Comparison of ENCODE assay signal across 9 mouse cellular contexts in the genomic region with DNA sequence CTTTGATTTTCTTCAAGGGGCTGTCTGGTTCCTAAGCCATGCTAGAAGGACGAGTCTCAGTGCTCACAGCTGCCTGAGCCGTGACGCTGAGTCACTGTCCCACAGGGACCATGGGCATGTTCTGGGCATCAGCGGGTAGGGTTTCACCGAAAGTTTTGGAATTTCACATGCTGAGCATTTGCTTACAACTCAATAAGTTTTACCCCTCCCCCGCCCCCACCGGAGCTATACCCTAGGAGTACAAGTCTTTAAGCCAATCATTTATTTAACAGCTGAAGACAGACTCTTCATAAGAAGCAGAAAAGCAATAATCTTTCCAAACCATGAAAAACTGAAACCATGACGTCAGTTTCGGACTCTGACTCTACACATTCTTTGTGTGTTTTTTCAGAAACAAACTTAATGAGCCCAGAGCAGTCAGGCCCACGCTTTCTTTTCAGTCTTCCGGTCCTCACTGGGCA. TPM values are rescaled to one million over a fixed set of nuclear protein-coding genes. Genes with fewer than 3 reads are reported as not detected.
DNase-seq lines count a peak whose midpoint lies in the region; ATAC-seq and TF ChIP-seq lines count a peak whose summit lies in the region.
"Had no signal": no experiment of that assay in that cellular context is flagged by ENCODE, and none has a peak within 500 bp of the region (broad histone marks: within the 10 kb centered on the region; RNA-seq: fewer than 3 reads in every experiment).

No protein-coding gene starts in this region.

- peaks cover 5% of the 10 kb centered on the region; the same call in 1 of the 2 replicates for H3K36me3 ChIP-seq in intestine, embryonic 14.5 days (ENCODE audit: control insufficient read depth, insufficient read depth, low read length)
- H3K36me3 ChIP-seq in intestine, postnatal 0 days (ENCODE audit: control insufficient read depth, insufficient read depth), result peaks cover under 1% of the 10 kb centered on the region; the same call in 1 of the 2 replicates

- H3K9ac ChIP-seq in intestine, embryonic 14.5 days (ENCODE audit: low read length), result no peak overlapping the region
- H3K9ac ChIP-seq in intestine, postnatal 0 days (ENCODE audit: low read depth, low read length), result no peak overlapping the region

- no peak for ATAC-seq in intestine, embryonic 14.5 days (replicated peaks; ENCODE audit: low FRiP score, low TSS enrichment, low read depth)
- no peak for ATAC-seq in intestine, postnatal 0 days

- no peak overlapping the region for H3K4me3 ChIP-seq in intestine, embryonic 14.5 days (ENCODE audit: low read depth, low read length)
- no peak overlapping the region for H3K4me3 ChIP-seq in intestine, postnatal 0 days (ENCODE audit: low read depth, low read length)

- H3K4me2 ChIP-seq in intestine, embryonic 14.5 days (ENCODE audit: low read length), result 0 out of 2 replicates have a peak overlapping the region, but pooled peaks have one; percentile 65
- H3K4me2 ChIP-seq in intestine, postnatal 0 days (replicated peaks; ENCODE audit: low read depth), result no peak overlapping the region

- H3K27ac ChIP-seq in intestine, embryonic 14.5 days (ENCODE audit: low read depth), result no peak overlapping the region
- H3K27ac ChIP-seq in intestine, postnatal 0 days (ENCODE audit: low read depth, low read length), result no peak overlapping the region

- peaks cover 16% of the 10 kb centered on the region for H3K4me1 ChIP-seq in intestine, embryonic 14.5 days (replicated peaks; ENCODE audit: control insufficient read depth, insufficient read depth, low read length)
- H3K4me1 ChIP-seq in intestine, postnatal 0 days (replicated peaks; ENCODE audit: control insufficient read depth, insufficient read depth, low read length), result no peaks in the 10 kb centered on the region

- no peak for DNase-seq in intestine, embryonic 14.5 days (ENCODE audit: low spot score)
- peak; percentile 26 for DNase-seq in 416B (ENCODE audit: low read depth)
- DNase-seq in CD4-positive, CD25-positive, alpha-beta regulatory T cell, adult 2 months (ENCODE audit: low read depth, low spot score), result peak; percentile 31
- peak; percentile 71 for DNase-seq in induced T-regulatory cell, adult 2 months (ENCODE audit: low read depth)
- DNase-seq in T-cell, adult 2 months (ENCODE audit: low spot score), result no peak
- DNase-seq in cerebellum, adult 8-10 months, result no peak
- DNase-seq: cerebellum, adult 18-20 months; kidney, postnatal 14 days had no signal

- 87% methylated on average over 11 of the region's 11 CpGs for WGBS in intestine, embryonic 14.5 days
- 79% methylated on average over 11 of the region's 11 CpGs for WGBS in intestine, postnatal 0 days

- no peaks in the 10 kb centered on the region for H3K27me3 ChIP-seq in intestine, embryonic 14.5 days (replicated peaks; ENCODE audit: control insufficient read depth, insufficient read depth, low read length)
- no peaks in the 10 kb centered on the region for H3K27me3 ChIP-seq in intestine, postnatal 0 days (replicated peaks; ENCODE audit: control insufficient read depth, insufficient read depth, low read length)

- no peak for TF ChIP-seq CTCF in intestine, postnatal 0 days (IDR thresholded peaks at IDR 0.05; ENCODE audit: low read depth)

- H3K9me3 ChIP-seq in intestine, embryonic 14.5 days (ENCODE audit: control insufficient read depth, low read length), result no peaks in the 10 kb centered on the region
- H3K9me3 ChIP-seq in intestine, postnatal 0 days (ENCODE audit: control insufficient read depth), result no peaks in the 10 kb centered on the region

RNA-seq across cellular contexts. Expression of a gene that starts 1.5 kb away (rescaled TPM):
- polyA plus RNA-seq in intestine, embryonic 14.5 days (2014; fragmentation: Nextera tagmentation; extraction: Ambion mirVana), result 17.7 and 21.2 TPM in 2 replicates
- polyA plus RNA-seq in intestine, postnatal 0 days (2015; fragmentation: Nextera tagmentation; extraction: Ambion mirVana), result 9.5 and 10.2 TPM in 2 replicates

Comparison
In these comparisons a context has a peak if more than half of its experiments do, and no peak if none do; other contexts are left out.
1. DNase-seq: peak in 416B (single experiment), CD4-positive, CD25-positive, alpha-beta regulatory T cell, adult 2 months (single experiment) and induced T-regulatory cell, adult 2 months (single experiment); none in intestine, embryonic 14.5 days (single experiment), T-cell, adult 2 months (single experiment) and cerebellum, adult 8-10 months (single experiment).